Mouse (Mus musculus) hindbrain, postnatal 0 days (tissue): ENCODE results near the gene Aamp. TPM values are rescaled to one million over a fixed set of nuclear protein-coding genes. Genes with fewer than 3 reads are reported as not detected.
"Not testable (repeated sequence)": the region's sequence is repeated elsewhere in the genome, so short reads cannot be mapped to it uniquely, and the experiment has no call there.

Source experiments
- ATAC-seq: fragments of 200-750 bp; cut with Nextera tagmentation; 2 replicates; pipeline ENCODE4 v1.8.0; 2017; ENCODE audit warnings: mild to moderate bottlenecking, moderate TSS enrichment, moderate library complexity
- DNase-seq: peaks from one replicate; pipeline ENCODE4 v3.0.0-alpha.2; 2015; ENCODE audit warnings: low spot score
- H3K27ac ChIP-seq: fragments of 300-500 bp; sonication (generic); 2 replicates; pipeline ENCODE4 v1.5.1; 2014; ENCODE audit warnings: mild to moderate bottlenecking
- H3K27me3 ChIP-seq: fragments of 300-500 bp; sonication (generic); 2 replicates; pipeline ENCODE4 v1.6.1; 2014; ENCODE audit warnings: low read length, mixed read lengths; ENCODE audit not compliant: insufficient read depth
- H3K36me3 ChIP-seq: fragments of 300-500 bp; sonication (generic); 2 replicates; pipeline ENCODE4 v1.6.1; 2014; ENCODE audit warnings: low read length, mixed read lengths; ENCODE audit not compliant: insufficient read depth
- H3K4me1 ChIP-seq: fragments of 300-500 bp; sonication (generic); 2 replicates; pipeline ENCODE4 v1.6.1; 2014; ENCODE audit warnings: antibody characterized with exemption, low read length, mixed read lengths; ENCODE audit not compliant: insufficient read depth
- H3K4me2 ChIP-seq: fragments of 300-500 bp; sonication (generic); 2 replicates; pipeline ENCODE4 v1.6.1; 2014; ENCODE audit warnings: low read depth, mild to moderate bottlenecking, low read length, moderate library complexity, mixed read lengths
- H3K4me3 ChIP-seq: fragments of 300-500 bp; sonication (generic); 2 replicates; pipeline ENCODE4 v1.5.1; 2014; ENCODE audit warnings: low read length
- H3K9ac ChIP-seq: fragments of 300-500 bp; sonication (generic); replicated peaks from 2 replicates; pipeline ENCODE4 v1.6.1; 2014; ENCODE audit warnings: mild to moderate bottlenecking, low read length, moderate library complexity, mixed read lengths
- H3K9me3 ChIP-seq: fragments of 300-500 bp; sonication (generic); 2 replicates; pipeline ENCODE4 v1.6.1; 2016; ENCODE audit warnings: low read length, mixed read lengths
- CTCF ChIP-seq: IDR thresholded peaks from 2 replicates; pipeline ENCODE4 v1.5.1; 2016; ENCODE audit warnings: antibody characterized with exemption, control low read depth, low read depth
- WGBS: fragments of 180-500 bp; shearing (Covaris S2); extraction: QIAGEN DNeasy Blood & Tissue Kit; methylation state at CpG from one replicate; pipeline ENCODE4 v1.1.7; 2014; 5-methylcytosine and 5-hydroxymethylcytosine counted together
- polyA plus RNA-seq: library from polyadenylated mRNA; unstranded; fragments of >200 nt; fragmentation: Nextera tagmentation; extraction: Ambion mirVana; gene quantifications from 2 replicates; pipeline ENCODE4 v1.2.1, GENCODE M21; 2015
- total RNA-seq: library from RNA; depleted of rRNA; stranded (reverse); fragments of >200 nt; gene quantifications from 2 replicates; pipeline ENCODE4 v1.2.3, GENCODE M21; 2014

Aamp gene
- total and polyA plus RNA-seq, 2 experiments from 2014 or later: 161 to 212 TPM

DNA sequence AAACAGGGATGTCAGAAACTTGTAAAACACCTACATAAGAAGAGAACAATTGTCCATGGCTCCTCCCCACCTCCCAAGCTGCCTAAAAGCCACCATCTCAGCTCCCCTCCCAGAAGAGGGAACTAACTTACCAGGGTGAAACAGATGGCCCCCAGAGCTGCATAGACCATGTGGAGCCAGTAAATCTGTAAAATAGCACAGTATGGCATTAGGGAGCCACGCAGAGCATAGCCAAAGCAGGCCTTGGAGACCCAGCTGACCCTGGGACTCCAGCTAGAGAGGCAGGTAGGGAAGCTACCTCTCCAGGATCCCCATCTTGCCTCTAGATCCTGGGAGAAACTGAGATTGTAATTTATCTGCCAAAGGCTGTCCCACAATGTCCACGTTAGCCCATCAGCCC is 5.2 kb upstream of the Aamp start:
- H3K9ac ChIP-seq: no peak overlapping the region
- peaks cover 7% of the 10 kb centered on the region for H3K36me3 ChIP-seq
- no peaks in the 10 kb centered on the region for H3K27me3 ChIP-seq
- peaks cover 7% of the 10 kb centered on the region for H3K4me1 ChIP-seq
- H3K4me3 ChIP-seq: no peak overlapping the region
- 45% methylated on average over 2 of the region's 2 CpGs for WGBS
- ATAC-seq (no peak), DNase-seq (no peak)
- H3K4me2 ChIP-seq: no peak overlapping the region
- H3K9me3 ChIP-seq: no peaks in the 10 kb centered on the region
- TF ChIP-seq CTCF: no peak
- H3K27ac ChIP-seq: no peak overlapping the region

DNA sequence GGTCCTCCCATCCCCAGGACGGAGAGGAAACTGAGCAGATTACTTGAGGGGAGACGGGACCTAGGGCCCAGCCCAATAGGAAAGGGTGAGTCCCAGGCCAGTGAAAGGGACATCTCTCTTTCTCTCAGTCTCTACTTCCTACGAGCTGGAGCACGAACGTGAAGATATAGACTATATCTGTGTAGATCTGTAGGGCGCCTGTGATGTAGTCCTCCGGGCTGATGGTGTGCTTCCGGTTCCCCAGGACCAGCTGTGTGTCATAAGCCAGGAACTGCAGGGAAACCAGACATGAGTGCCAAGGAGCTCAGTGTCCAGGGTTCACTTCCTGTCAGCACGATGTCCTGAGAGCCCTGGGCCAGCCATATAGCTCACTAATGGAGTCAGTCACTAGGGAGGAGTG is 4.7 kb upstream of the Aamp start:
- H3K4me1 ChIP-seq: peaks cover 5% of the 10 kb centered on the region; the same call in 1 of the 2 replicates
- no peak overlapping the region for H3K27ac ChIP-seq
- no peak overlapping the region for H3K4me2 ChIP-seq
- no peak for ATAC-seq
- peaks cover 7% of the 10 kb centered on the region for H3K36me3 ChIP-seq
- 91% methylated on average over 9 of the region's 9 CpGs for WGBS
- no peak overlapping the region for H3K9ac ChIP-seq
- DNase-seq: no peak
- no peak for TF ChIP-seq CTCF
- no peaks in the 10 kb centered on the region for H3K27me3 ChIP-seq
- H3K4me3 ChIP-seq: no peak overlapping the region
- H3K9me3 ChIP-seq: no peaks in the 10 kb centered on the region

DNA sequence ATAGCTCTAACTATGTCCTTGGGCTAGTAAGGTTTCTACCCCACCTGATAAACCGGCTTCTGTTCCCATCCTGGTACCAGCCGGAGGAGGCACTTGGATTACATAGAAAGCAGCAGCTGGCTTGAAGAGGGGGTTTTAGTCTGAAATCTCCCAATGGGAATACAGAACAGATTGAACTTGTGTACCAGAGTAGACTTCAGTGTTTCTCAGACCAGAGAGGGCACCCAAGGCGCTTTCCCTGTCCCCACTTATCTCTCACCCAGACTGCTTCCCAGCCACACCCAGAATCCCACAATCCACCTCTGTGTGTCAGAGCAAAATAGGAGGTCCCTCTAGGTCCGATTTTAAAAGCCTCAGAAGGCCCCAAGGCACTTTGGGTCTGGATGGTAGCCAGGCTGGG is 3.8 kb upstream of the Aamp start:
- Histone ChIP-seq H3K4me2 (no peak overlapping the region), H3K36me3 (peaks cover 7% of the 10 kb centered on the region), H3K4me3 (no peak overlapping the region), H3K27me3 (no peaks in the 10 kb centered on the region), H3K9me3 (no peaks in the 10 kb centered on the region), H3K27ac (no peak overlapping the region), H3K4me1 (peaks cover 8% of the 10 kb centered on the region; the same call in 1 of the 2 replicates), H3K9ac (no peak overlapping the region)
- DNase-seq (no peak), ATAC-seq (no peak)
- TF ChIP-seq CTCF: no peak
- 58% methylated on average over 4 of the region's 4 CpGs for WGBS

DNA sequence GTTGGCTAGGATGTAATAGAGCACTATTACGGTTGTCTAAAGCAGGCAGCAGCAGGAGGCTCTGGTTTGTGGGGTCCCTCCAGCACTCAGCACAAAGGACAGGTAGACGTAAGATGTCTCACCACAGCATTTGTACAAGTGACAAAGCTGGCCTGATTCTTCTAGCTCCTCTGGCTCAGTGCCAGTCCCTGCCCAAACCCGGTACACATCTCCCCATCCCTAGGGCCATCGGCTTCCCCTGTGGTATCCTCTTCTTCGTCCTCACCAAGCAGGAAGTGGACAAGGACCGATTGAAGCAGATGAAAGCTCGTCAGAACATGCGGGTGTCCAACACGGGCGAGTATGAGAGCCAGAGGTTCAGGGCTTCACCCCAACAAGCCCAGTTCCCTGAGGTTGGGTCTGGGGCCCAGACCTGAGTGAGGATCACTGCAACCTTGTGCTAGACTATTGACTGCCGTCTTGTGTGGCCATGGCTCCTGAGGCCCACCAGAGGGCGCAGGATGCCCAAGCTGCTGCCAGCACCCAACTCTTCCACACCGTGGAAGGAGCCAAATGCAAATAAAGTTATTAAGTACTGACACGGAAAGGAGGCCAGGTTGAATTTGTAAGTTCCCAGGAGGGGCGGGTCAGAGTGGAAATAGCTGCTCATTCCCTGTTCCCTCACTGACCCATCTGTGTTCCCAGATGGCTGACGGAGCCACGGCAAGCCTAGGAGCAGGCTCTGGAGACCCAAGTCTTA is 2.5 kb upstream of the Aamp start:
- H3K27ac ChIP-seq, ATAC-seq, H3K4me2 ChIP-seq, H3K27me3 ChIP-seq, H3K4me3 ChIP-seq, H3K9me3 ChIP-seq, H3K9ac ChIP-seq: not testable (repeated sequence)
- 56% methylated on average over 15 of the region's 17 CpGs for WGBS
- TF ChIP-seq CTCF: peak; percentile 61
- Histone ChIP-seq H3K36me3 (peaks cover 13% of the 10 kb centered on the region), H3K4me1 (peaks cover 16% of the 10 kb centered on the region; the same call in 1 of the 2 replicates)
- peak; percentile 23 for DNase-seq

DNA sequence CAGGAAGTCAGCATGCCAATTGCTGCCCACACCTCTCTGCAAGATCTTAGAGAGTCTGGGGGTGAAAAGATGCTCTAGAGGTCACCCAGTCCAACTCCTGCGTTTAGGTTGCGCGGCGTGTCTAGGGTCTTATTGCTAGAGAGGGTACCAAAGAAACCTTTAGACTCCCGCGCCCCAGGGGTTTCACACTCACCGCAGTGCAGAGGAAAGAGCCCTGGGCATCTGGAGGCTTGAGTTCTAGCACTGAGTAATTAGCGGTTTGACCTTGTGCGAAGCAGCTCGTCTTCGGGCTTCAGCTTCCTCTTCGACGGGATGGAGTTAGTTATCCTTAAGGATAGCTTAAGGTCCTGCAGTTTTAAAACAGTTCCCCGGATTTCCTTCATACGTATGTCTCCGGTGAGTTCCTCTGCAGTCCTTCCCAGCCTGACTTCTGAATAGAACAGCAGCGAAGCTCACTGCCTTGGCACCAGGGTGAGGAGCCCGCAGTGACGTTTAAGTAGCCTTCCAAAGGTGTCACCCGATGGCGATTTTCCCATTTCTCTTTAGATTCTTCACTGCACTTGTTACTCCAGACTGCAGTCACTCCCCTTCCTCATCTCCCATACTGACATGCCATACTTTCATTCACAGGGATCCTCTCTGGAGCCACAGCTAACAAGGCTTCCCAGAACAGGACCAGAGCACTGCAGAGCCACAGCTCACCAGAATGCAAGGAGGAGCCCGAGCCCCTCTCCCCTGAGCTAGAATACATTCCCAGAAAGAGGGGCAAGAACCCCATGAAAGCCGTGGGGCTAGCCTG is 873 bp upstream of the Aamp start:
- Histone ChIP-seq H3K4me2 (peak overlapping the region; percentile 85), H3K36me3 (peaks cover 29% of the 10 kb centered on the region), H3K4me1 (peaks cover 16% of the 10 kb centered on the region; the same call in 1 of the 2 replicates), H3K27me3 (no peaks in the 10 kb centered on the region), H3K9ac (peak overlapping the region; percentile 68), H3K4me3 (peak overlapping the region; percentile 70), H3K9me3 (no peaks in the 10 kb centered on the region), H3K27ac (peak overlapping the region; percentile 49)
- peak; percentile 20 for DNase-seq
- 3% methylated on average over 23 of the region's 23 CpGs for WGBS
- no peak for TF ChIP-seq CTCF
- ATAC-seq: no peak

DNA sequence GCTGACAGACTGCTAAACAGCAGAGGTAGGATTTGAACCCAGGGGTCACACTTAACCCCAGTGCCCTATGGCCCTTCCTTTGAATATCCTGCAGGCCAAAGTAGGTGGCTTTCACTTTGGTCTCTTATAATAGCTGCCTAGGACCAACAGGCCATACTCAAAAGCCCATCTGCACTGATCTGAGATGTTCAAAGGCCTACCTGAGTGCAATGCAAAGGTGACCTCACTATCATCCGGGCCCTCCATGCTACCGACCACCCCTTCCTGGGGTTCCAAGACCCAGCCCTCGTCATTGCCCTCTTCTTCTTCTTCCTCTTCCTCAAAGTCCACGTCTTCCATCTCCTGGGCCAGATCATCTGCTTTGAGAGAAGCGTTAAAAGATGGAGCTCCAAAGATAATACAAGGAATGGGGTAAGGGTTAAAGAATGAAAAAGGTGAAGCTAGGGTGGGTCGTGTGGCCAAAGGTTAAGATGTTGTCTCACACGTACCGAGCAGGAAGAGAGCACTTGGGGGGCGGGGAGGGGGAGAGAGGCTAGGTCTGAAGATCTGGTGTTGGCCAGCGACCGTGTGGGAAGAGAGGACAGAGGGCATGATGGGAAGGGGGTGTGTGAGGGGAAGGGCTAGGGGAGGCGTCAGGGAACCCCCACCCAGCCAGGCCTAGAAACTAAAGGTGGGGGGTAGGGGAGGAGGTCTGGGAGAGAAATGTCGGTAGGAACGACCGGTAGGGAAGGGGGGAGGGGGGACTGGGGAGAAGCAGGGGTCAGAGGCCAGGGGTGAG is 663 bp downstream of the Aamp start:
- H3K4me3 ChIP-seq: peak overlapping the region; percentile 70
- H3K9me3 ChIP-seq: no peaks in the 10 kb centered on the region
- H3K36me3 ChIP-seq: peaks cover 31% of the 10 kb centered on the region
- H3K4me2 ChIP-seq: peak overlapping the region; percentile 76
- TF ChIP-seq CTCF: no peak
- H3K4me1 ChIP-seq: peaks cover 16% of the 10 kb centered on the region; the same call in 1 of the 2 replicates
- 12% methylated on average over 15 of the region's 15 CpGs for WGBS
- H3K27me3 ChIP-seq: no peaks in the 10 kb centered on the region
- DNase-seq (peak; percentile 73), ATAC-seq (peak; percentile 51)
- peak overlapping the region; percentile 67 for H3K9ac ChIP-seq
- peak overlapping the region; percentile 75; the same call in 1 of the 2 replicates for H3K27ac ChIP-seq
